Mouse (Mus musculus) ES-E14 (cell line): ENCODE results near the gene Kcnt1.

Experiments used
- CHD2 ChIP-seq: IDR thresholded peaks from 2 replicates; pipeline ENCODE4 v1.6.1; 2014; ENCODE audit warnings: mild to moderate bottlenecking, low read depth, low read length, inconsistent platforms
- MAFK ChIP-seq: IDR thresholded peaks from 2 replicates; pipeline ENCODE4 v1.6.1; 2014; ENCODE audit warnings: mild to moderate bottlenecking, low read depth, low read length, inconsistent platforms; ENCODE audit not compliant: insufficient read depth
- ZC3H11A ChIP-seq: IDR thresholded peaks from 2 replicates; pipeline ENCODE4 v1.6.1; 2012; ENCODE audit warnings: low read depth, mild to moderate bottlenecking, inconsistent platforms, low read length, borderline replicate concordance
- ZNF384 ChIP-seq: IDR thresholded peaks from 2 replicates; pipeline ENCODE4 v1.6.1; 2012; ENCODE audit warnings: low read depth, low read length, inconsistent platforms

GRCm38 (mm10) chr2:25830786-25831185, 32.7 kb upstream of the Kcnt1 start:
- no peak for TF ChIP-seq ZNF384
- TF ChIP-seq MAFK = no peak
- no peak for TF ChIP-seq ZC3H11A
- no peak for TF ChIP-seq CHD2
